Mouse (Mus musculus) cortical plate, adult 2 months (tissue): ENCODE measurements at regions not wholly inside any gene's neighbourhood (a gene's known extent, or its start where the extent isn't known, plus 50 kb on each side); places are given as distances from the start of the nearest gene placed in this dataset.
A peak's percentile ranks its signal among the peaks of the same experiment; 100 is the strongest.

Experiments used
- H3K27ac ChIP-seq: fragments of 200-500 bp; 2 replicates; pipeline ENCODE4 v1.5.1; 2012; ENCODE audit warnings: low read length, control low read depth, inconsistent platforms; ENCODE audit not compliant: insufficient read depth
- H3K4me1 ChIP-seq: fragments of 200-500 bp; 2 replicates; pipeline ENCODE4 v1.6.1; 2011; ENCODE audit warnings: low read length; ENCODE audit not compliant: control insufficient read depth, insufficient read depth
- H3K4me3 ChIP-seq: fragments of 200-500 bp; 2 replicates; pipeline ENCODE4 v1.5.1; 2011; ENCODE audit warnings: mild to moderate bottlenecking, low read length, control low read depth; ENCODE audit not compliant: insufficient read depth
- CTCF ChIP-seq: fragments of 200-500 bp; IDR thresholded peaks from 2 replicates; pipeline ENCODE4 v1.5.1; 2011; ENCODE audit warnings: mild to moderate bottlenecking, control low read depth, low read length; ENCODE audit not compliant: insufficient read depth; ENCODE audit errors: extremely low read depth
- POLR2A ChIP-seq: fragments of 200-500 bp; IDR thresholded peaks from 2 replicates; pipeline ENCODE4 v1.6.1; 2011; ENCODE audit warnings: mild to moderate bottlenecking, low read length, control low read depth; ENCODE audit not compliant: insufficient read depth; ENCODE audit errors: extremely low read depth

DNA sequence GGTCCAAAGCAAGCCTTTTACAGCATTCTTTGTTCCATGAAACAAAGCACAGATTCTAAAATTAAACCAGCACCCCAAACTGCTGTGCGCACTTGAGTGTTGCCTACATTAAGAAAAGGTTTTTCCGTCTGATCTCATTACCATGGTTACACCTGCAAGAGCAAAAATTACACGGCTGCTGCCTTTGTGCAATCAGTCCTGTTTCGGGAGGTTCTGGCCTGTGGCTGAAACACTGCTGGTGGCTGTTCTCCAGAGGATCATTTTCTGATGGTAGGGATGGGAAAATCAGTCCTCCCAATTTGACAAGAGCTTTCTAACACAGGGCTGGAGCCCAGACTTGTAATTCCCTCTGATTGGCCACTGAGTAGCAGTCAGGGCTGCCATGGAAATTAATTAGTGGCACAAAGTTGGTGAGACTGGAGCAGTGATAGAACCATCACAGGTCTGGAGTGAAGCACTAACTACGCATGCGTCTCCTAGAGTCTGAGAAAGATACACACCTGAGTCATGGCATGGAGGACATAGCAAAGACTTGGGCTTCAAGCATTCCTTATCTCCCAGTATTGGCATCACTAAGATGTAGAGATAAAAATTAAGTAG lies 114.8 kb upstream of the Fam49a start:
- Histone ChIP-seq H3K4me1 (peaks cover 1% of the 10 kb centered on the region; the same call in 1 of the 2 replicates), H3K27ac (no peak overlapping the region), H3K4me3 (no peak overlapping the region)
- TF ChIP-seq CTCF (no peak), POLR2A (no peak)

DNA sequence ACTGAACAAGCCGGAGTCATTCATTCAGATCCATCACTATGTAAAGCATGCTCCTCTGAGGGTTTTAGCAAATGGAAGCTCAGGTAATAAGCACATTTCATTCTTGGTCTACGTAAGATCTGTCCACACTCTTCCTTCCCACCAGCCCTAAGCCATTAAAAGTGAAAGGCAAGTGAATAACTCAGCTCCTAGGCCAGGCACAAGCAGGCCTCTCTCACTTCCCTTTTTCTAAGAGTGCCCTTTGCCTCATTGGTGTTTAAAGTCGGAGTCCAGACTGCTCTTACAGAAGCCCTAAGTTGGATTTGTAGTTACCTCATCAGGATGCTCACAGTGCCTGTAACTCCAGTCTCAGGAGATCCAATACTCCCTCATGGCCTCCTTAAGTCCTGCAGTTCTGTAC lies 114.1 kb upstream of the Fam49a start:
- Histone ChIP-seq H3K4me3 (no peak overlapping the region), H3K4me1 (peaks cover 1% of the 10 kb centered on the region; the same call in 1 of the 2 replicates)
- TF ChIP-seq POLR2A (no peak), CTCF (no peak)

DNA sequence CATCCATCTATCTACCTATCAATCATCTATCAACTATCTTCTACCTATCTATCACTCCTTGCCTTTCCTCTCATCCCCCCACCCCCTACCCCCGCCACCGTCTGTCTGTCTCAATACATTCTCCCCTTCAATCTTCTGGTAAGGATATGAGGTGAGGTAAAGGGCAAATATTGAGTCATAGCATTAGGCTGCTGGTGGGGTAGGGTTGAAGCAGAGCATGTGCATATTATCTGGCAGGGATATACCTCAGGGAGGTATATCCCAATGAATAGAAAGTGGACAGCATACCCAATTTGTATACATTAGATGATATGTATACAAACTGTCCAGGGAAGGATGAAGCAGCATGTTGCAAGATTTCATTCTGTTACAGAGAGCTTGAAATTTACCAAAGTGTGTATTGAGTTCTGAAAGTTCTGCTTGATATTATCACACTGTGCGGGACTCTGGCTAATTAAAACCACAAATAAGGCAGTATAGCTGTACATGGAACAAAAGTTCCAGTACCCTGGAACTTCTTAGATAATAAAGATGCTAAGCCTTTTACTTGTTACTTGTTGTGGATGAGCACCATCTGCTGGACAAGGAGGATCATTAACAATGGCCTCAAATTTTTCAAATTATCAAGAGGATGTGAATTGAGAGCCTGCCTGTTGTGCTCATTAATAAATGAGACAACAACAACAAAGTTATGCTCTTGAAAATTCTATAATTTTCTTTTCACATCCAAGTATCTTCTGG lies 113.1 kb upstream of the Fam49a start:
- TF ChIP-seq POLR2A (no peak), CTCF (0 out of 2 replicates have a peak, but pooled peaks have one; percentile 1)
- Histone ChIP-seq H3K27ac (no peak overlapping the region), H3K4me3 (no peak overlapping the region), H3K4me1 (0 out of 2 replicates have a peak, but pooled peaks cover 1% of the 10 kb centered on the region)

More for the DNA sequence above, 114.1 kb upstream of the Fam49a start:
- H3K27ac ChIP-seq, result no peak overlapping the region

DNA sequence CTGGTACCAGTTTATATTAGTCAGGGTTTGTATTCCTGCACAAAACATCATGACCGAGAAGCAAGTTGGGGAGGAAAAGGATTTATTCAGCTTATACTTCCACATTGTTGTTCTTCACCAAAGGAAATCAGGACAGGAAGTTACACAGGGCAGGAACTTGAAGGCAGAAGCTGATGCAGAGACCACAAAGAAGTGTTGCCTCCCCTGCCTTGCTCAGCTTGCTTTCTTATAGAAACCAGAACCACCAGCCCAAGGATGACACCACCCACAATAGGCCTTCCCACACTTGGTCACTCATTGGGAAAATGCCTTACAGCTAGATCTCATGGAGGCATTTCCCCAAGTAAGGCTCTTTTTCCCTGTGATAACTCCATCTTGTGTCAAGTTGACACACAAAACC lies 97.5 kb upstream of the Fam49a start:
- no peak for TF ChIP-seq POLR2A
- no peak for TF ChIP-seq CTCF
- no peaks in the 10 kb centered on the region for H3K4me1 ChIP-seq
- no peak overlapping the region for H3K27ac ChIP-seq
- no peak overlapping the region for H3K4me3 ChIP-seq

DNA sequence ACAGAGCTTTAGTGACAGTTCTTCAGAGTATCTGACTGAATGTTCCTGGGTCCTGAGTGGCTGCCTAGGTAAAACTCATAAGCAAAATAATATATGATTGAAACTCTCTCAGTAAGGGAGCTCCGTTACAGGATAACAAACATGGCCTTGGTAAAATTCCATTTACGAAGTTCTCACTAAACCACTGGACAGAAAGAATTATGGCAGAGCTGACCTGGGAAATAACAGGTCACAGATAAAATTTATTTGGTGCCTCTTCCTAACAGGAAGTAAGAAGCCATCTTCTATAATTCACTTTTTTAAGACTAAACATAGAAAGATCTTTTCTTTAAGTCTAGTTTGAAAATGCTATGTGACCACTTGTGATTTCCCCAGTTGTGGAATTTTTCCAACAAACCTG lies 91.4 kb upstream of the Fam49a start:
- TF ChIP-seq CTCF (no peak), POLR2A (no peak)
- H3K27ac ChIP-seq, result no peak overlapping the region
- H3K4me1 ChIP-seq, result peaks cover 4% of the 10 kb centered on the region; the same call in 1 of the 2 replicates
- no peak overlapping the region for H3K4me3 ChIP-seq

DNA sequence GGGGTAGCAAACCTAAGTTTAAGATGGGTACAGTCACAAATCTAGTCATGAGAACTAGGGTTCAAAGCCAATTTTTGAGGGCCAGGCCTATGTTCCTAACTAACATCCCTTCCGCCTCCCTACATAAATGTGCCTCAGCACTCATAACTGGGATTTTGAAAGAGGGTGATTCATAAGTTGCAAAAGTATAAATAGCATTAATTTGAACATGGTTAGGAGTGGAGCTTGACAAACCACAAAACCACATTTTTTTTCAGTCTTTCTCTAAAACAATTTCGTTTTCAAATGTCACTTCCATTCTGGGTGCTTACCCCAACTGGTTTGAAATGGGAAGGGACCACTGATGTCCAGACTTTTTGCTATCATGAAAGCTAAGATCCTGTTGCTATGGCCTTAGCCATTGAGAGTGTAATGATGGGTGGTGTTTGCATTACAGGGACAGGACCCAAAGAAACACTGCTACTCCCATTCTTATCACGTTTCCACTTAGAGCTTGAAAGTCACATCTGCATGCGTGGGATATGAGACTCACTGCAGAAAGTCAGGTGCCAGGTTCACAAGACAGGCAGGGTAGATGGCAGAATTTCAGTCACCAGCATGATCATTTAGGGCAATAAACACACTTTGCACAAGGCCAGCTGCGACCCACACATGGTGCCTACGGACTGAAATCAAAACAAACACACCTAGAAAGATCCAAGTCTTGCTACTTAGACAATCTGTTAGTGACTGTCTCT lies 89.7 kb upstream of the Fam49a start:
- no peak overlapping the region; the same call in none of the 2 replicates for H3K27ac ChIP-seq
- no peak overlapping the region for H3K4me3 ChIP-seq
- TF ChIP-seq POLR2A (no peak), CTCF (no peak)
- H3K4me1 ChIP-seq, result peaks cover 4% of the 10 kb centered on the region; the same call in 1 of the 2 replicates

DNA sequence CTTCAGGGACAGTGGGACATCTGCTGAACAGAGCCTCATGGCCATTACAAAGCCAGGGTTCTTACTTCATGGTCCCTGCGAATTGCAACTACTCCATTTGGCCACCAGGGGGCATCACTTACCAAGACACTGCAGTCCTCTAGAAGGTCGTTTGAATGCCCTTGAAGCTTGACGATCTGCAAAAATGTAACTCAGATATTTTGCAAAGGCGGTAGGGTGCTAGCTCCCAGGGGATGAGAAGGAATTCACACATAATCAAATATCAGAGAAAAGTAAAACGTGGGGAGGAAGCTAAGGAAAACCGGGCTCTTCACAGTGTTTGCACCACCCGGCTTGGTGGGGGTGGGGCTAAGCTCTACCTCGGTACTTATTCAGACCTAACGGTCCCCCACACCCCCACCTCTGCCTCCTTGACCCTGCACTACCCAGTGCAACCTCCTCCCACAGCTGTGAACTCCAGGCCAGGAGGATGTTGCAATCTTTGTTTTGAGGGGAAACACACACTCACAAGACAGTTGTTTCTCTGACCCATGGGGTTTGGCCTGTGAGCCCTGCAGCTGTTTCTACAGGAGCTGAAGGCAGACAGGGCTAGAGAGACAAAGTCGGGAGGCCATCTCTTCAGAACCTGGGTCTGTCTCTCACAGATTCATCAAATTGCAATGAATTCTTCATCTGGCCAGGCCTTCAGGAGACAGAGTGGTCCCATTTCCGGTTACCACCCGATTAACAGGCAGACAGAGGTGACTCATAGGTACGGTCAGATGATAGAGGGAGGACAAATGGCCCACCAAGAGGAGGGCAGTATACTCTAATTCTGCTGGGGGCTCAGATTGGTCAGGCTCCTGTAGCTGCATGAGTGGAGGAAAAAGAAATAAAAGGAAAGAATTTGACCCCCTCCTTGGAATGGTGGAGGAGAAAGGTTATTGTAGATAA lies 85.3 kb upstream of the Fam49a start:
- Histone ChIP-seq H3K4me3 (no peak overlapping the region), H3K4me1 (peaks cover 9% of the 10 kb centered on the region), H3K27ac (no peak overlapping the region)
- peak; percentile 94 for TF ChIP-seq CTCF
- no peak for TF ChIP-seq POLR2A

- Histone ChIP-seq H3K4me1 (peaks cover 8% of the 10 kb centered on the region), H3K4me3 (no peak overlapping the region), H3K27ac (no peak overlapping the region)
- TF ChIP-seq CTCF (no peak), POLR2A (no peak)
These were observed 84.5 kb upstream of the Fam49a start for GRCm38 (mm10) chr12:12177264-12178043.
